Mouse (Mus musculus): ENCODE measurements around the gene Gm28308. TPM values are rescaled to one million over a fixed set of nuclear protein-coding genes. Genes with fewer than 3 reads are reported as not detected.
A peak's percentile ranks its signal among the peaks of the same experiment; 100 is the strongest.

The Gm28308 gene
- polyA plus RNA-seq, 1 experiment from 2014 or later, result not detected

GRCm38 (mm10) chr6:52243681-52244121 lies 30.6 kb upstream of the Gm28308 start:
- WGBS, result 1% methylated on average over 12 of the region's 12 CpGs
- no peak overlapping the region for H3K27ac ChIP-seq
- no peak overlapping the region for H3K4me3 ChIP-seq
- peak; percentile 74 for DNase-seq (ENCODE audit: low spot score)
- peaks cover 13% of the 10 kb centered on the region; the same call in 1 of the 2 replicates for H3K4me1 ChIP-seq
- H3K36me3 ChIP-seq, result no peaks in the 10 kb centered on the region
- no peaks in the 10 kb centered on the region for H3K9me3 ChIP-seq
- peaks cover 99% of the 10 kb centered on the region for H3K27me3 ChIP-seq (ENCODE audit: insufficient read depth, poor library complexity, severe bottlenecking)

- Histone ChIP-seq H3K27ac (no peak overlapping the region), H3K9me3 (no peaks in the 10 kb centered on the region), H3K4me1 (peaks cover 9% of the 10 kb centered on the region; the same call in 1 of the 2 replicates), H3K36me3 (no peaks in the 10 kb centered on the region), H3K4me3 (no peak overlapping the region), H3K27me3 (ENCODE audit: insufficient read depth, poor library complexity, severe bottlenecking) (peaks cover 99% of the 10 kb centered on the region)
- DNase-seq (ENCODE audit: low spot score), result peak; percentile 57
- WGBS, result 4% methylated on average over 4 of the region's 4 CpGs
Observed at GRCm38 (mm10) chr6:52242801-52243332, 29.7 kb upstream of the Gm28308 start.

- H3K36me3 ChIP-seq, result no peaks in the 10 kb centered on the region
- peak; percentile 70 for DNase-seq (ENCODE audit: low spot score)
- H3K27ac ChIP-seq, result no peak overlapping the region
- H3K4me1 ChIP-seq, result peaks cover 9% of the 10 kb centered on the region; the same call in 1 of the 2 replicates
- peaks cover 99% of the 10 kb centered on the region for H3K27me3 ChIP-seq (ENCODE audit: insufficient read depth, poor library complexity, severe bottlenecking)
- 3% methylated on average over 9 of the region's 9 CpGs for WGBS
- no peaks in the 10 kb centered on the region for H3K9me3 ChIP-seq
- no peak overlapping the region; the same call in 1 of the 2 replicates for H3K4me3 ChIP-seq
Observed at GRCm38 (mm10) chr6:52241001-52241621, 28.0 kb upstream of the Gm28308 start.

- peaks cover 99% of the 10 kb centered on the region for H3K27me3 ChIP-seq (ENCODE audit: insufficient read depth, poor library complexity, severe bottlenecking)
- no peak within 1 kb of the TSS for H3K27ac ChIP-seq
- DNase-seq (ENCODE audit: low spot score), result peak; percentile 89
- WGBS, result under 1% methylated on average over 35 of the region's 35 CpGs
- H3K4me3 ChIP-seq, result peak within 1 kb of the TSS; percentile 46
- H3K4me1 ChIP-seq, result peaks cover 9% of the 10 kb centered on the region; the same call in 1 of the 2 replicates
- no peaks in the 10 kb centered on the region for H3K9me3 ChIP-seq
- H3K36me3 ChIP-seq, result no peaks in the 10 kb centered on the region
Observed at GRCm38 (mm10) chr6:52240389-52241000, 27.4 kb upstream of the Gm28308 start, which contains the start of gene Hoxa10. Gene Hoxa10, minus strand, starts transcription at chr6:52240854.

DNA sequence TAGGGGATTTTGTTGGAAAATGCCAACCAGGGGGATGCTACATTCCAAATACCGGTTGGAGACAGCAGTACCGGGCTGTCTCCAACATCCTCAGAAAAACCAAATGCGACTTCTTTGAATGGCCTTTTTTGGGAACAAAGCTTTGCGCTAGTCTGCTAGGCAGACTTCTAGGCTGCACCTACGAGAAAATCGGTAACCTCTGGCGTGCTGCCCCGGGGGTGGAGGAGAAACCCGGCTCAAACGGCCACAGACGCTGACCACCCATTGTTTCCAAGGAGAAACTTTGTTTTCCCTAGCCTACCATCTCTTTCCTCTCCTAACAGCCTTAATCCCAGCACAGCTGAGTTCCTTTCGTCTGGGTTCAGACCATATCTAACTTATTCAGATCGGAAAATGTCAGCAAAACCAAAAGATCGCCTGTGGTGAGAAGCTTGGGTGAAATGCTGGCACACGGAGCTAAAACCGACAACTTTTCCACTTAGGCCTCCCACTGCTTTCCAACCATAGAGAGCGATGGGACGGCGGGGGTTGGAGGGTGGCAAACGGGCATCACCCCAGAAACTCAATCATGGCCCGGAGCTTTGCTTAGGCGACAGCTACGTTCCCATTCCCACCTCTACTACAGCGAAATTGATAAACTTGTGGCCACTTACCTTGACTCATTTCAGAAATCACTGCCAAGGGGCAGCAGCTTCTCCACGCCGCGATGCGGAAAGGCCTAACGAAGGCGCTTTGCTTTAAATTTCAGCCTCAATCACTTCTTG lies 26.7 kb upstream of the Gm28308 start:
- H3K27ac ChIP-seq, result no peak overlapping the region

GRCm38 (mm10) chr6:52238976-52239375 lies 25.8 kb upstream of the Gm28308 start:
- WGBS, result 2% methylated on average over 7 of the region's 7 CpGs
- Histone ChIP-seq H3K4me1 (peaks cover 9% of the 10 kb centered on the region), H3K36me3 (no peaks in the 10 kb centered on the region), H3K27me3 (ENCODE audit: insufficient read depth, poor library complexity, severe bottlenecking) (peaks cover 99% of the 10 kb centered on the region), H3K9me3 (no peaks in the 10 kb centered on the region), H3K4me3 (no peak overlapping the region), H3K27ac (no peak overlapping the region)
- no peak for DNase-seq (ENCODE audit: low spot score)

More for the DNA sequence above, 26.7 kb upstream of the Gm28308 start:
- Histone ChIP-seq H3K4me1 (peaks cover 4% of the 10 kb centered on the region; the same call in 1 of the 2 replicates), H3K27me3 (ENCODE audit: insufficient read depth, poor library complexity, severe bottlenecking) (peaks cover 99% of the 10 kb centered on the region), H3K4me3 (peak overlapping the region; percentile 46), H3K36me3 (no peaks in the 10 kb centered on the region), H3K9me3 (no peaks in the 10 kb centered on the region)
- WGBS, result 2% methylated on average over 30 of the region's 30 CpGs
- peak; percentile 72 for DNase-seq (ENCODE audit: low spot score)

GRCm38 (mm10) chr6:52238155-52238545 lies 25.0 kb upstream of the Gm28308 start:
- under 1% methylated on average over 7 of the region's 7 CpGs for WGBS
- H3K4me1 ChIP-seq, result peaks cover 15% of the 10 kb centered on the region
- peak; percentile 64 for DNase-seq (ENCODE audit: low spot score)
- H3K27me3 ChIP-seq (ENCODE audit: insufficient read depth, poor library complexity, severe bottlenecking), result peaks cover 99% of the 10 kb centered on the region
- H3K27ac ChIP-seq, result no peak overlapping the region
- H3K4me3 ChIP-seq, result no peak overlapping the region
- no peaks in the 10 kb centered on the region for H3K9me3 ChIP-seq
- no peaks in the 10 kb centered on the region for H3K36me3 ChIP-seq

GRCm38 (mm10) chr6:52237346-52238154 lies 24.4 kb upstream of the Gm28308 start:
- H3K4me3 ChIP-seq, result no peak overlapping the region
- H3K27me3 ChIP-seq (ENCODE audit: insufficient read depth, poor library complexity, severe bottlenecking), result peaks cover 99% of the 10 kb centered on the region
- no peaks in the 10 kb centered on the region for H3K9me3 ChIP-seq
- WGBS, result 10% methylated on average over 10 of the region's 10 CpGs
- peak; percentile 64 for DNase-seq (ENCODE audit: low spot score)
- H3K36me3 ChIP-seq, result no peaks in the 10 kb centered on the region
- H3K27ac ChIP-seq, result no peak overlapping the region
- H3K4me1 ChIP-seq, result peaks cover 15% of the 10 kb centered on the region

GRCm38 (mm10) chr6:52236806-52237205 lies 23.7 kb upstream of the Gm28308 start:
- Histone ChIP-seq H3K9me3 (no peaks in the 10 kb centered on the region), H3K4me1 (peaks cover 15% of the 10 kb centered on the region), H3K27me3 (ENCODE audit: insufficient read depth, poor library complexity, severe bottlenecking) (peaks cover 100% of the 10 kb centered on the region), H3K36me3 (no peaks in the 10 kb centered on the region), H3K4me3 (no peak overlapping the region), H3K27ac (no peak overlapping the region)
- peak; percentile 61 for DNase-seq (ENCODE audit: low spot score)
- WGBS, result 8% methylated on average over 3 of the region's 3 CpGs

DNA sequence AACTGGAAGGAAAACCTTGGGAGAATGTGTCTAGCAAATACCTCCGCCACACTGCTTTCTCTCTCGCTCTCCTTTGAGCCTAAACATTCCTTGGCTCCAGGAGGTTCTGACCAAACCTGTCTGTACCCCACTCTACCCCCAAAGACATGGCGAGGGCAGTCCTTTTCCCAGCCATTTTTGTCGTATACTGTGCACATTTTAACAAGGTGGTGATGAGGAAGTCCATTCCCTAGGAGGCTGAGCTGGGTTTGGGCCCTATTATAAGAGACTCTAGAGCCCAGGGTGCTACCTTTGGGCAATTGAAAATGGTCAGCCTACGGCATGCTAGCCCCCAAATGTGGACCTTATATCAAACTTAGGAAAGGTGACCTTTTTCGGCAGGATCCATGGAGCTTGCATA lies 22.7 kb upstream of the Gm28308 start:
- H3K9me3 ChIP-seq, result no peaks in the 10 kb centered on the region
- DNase-seq (ENCODE audit: low spot score), result peak; percentile 17
- peaks cover 15% of the 10 kb centered on the region for H3K4me1 ChIP-seq
- H3K27ac ChIP-seq, result no peak overlapping the region
- whole genome bisulfite sequencing, result 15% methylated on average over 6 of the region's 6 CpGs
- peaks cover 99% of the 10 kb centered on the region for H3K27me3 ChIP-seq (ENCODE audit: insufficient read depth, poor library complexity, severe bottlenecking)
- no peaks in the 10 kb centered on the region for H3K36me3 ChIP-seq
- H3K4me3 ChIP-seq, result no peak overlapping the region

GRCm38 (mm10) chr6:52235267-52235666 lies 22.1 kb upstream of the Gm28308 start:
- no peak for DNase-seq (ENCODE audit: low spot score)
- Histone ChIP-seq H3K4me1 (peaks cover 19% of the 10 kb centered on the region), H3K27ac (no peak overlapping the region), H3K9me3 (no peaks in the 10 kb centered on the region), H3K27me3 (ENCODE audit: insufficient read depth, poor library complexity, severe bottlenecking) (peaks cover 99% of the 10 kb centered on the region), H3K4me3 (no peak overlapping the region), H3K36me3 (no peaks in the 10 kb centered on the region)
- WGBS, result 23% methylated on average over 9 of the region's 9 CpGs

All from heart, embryonic 10.5 days (tissue).